Mouse (Mus musculus) myocyte (in vitro differentiated cells): Measurements from ENCODE around the gene Hist2h4. TPM values are rescaled to one million over a fixed set of nuclear protein-coding genes. Genes with fewer than 3 reads are reported as not detected.
A peak's percentile ranks its signal among the peaks of the same experiment; 100 is the strongest.
"Not testable (repeated sequence)": the region's sequence is repeated elsewhere in the genome, so short reads cannot be mapped to it uniquely, and the experiment has no call there.

Experiments used
- H3K27me3 ChIP-seq: one replicate; pipeline ENCODE4 v1.6.1; 2011; ENCODE audit not compliant: control insufficient read depth, insufficient read depth, insufficient read length
- H3K36me3 ChIP-seq: one replicate; pipeline ENCODE4 v1.6.1; 2011; ENCODE audit not compliant: control insufficient read depth, insufficient read depth
- H3K4me2 ChIP-seq: one replicate; pipeline ENCODE4 v1.6.1; 2011; ENCODE audit warnings: low read depth, control low read depth
- H3K4me3 ChIP-seq: one replicate; pipeline ENCODE4 v1.5.1; 2011; ENCODE audit warnings: mild to moderate bottlenecking, control low read depth, moderate library complexity
- H3K79me2 ChIP-seq: one replicate; pipeline ENCODE4 v1.6.1; 2011; ENCODE audit not compliant: control insufficient read depth, insufficient read depth
- H3ac ChIP-seq: one replicate; pipeline ENCODE4 v1.6.1; 2011; ENCODE audit not compliant: control insufficient read depth, insufficient read length
- CEBPB ChIP-seq: IDR thresholded peaks from 2 replicates; pipeline ENCODE4 v1.6.1; 2011; ENCODE audit warnings: mild to moderate bottlenecking, moderate library complexity; ENCODE audit not compliant: poor library complexity, insufficient read depth, severe bottlenecking
- E2F4 ChIP-seq: IDR thresholded peaks from one replicate; pipeline ENCODE4 v1.6.1; 2011; ENCODE audit warnings: mild to moderate bottlenecking, control low read depth, moderate library complexity; ENCODE audit not compliant: insufficient read depth
- MAX ChIP-seq: IDR thresholded peaks from one replicate; pipeline ENCODE4 v1.6.1; 2011; ENCODE audit warnings: low read depth, mild to moderate bottlenecking, control low read depth
- MYOD1 ChIP-seq, 3 experiments: IDR thresholded peaks; one replicate each; pipeline ENCODE4 v1.6.1; 2011; ENCODE audit warnings: control low read depth in 2 of 3, low read depth in 2 of 3, mild to moderate bottlenecking in 2 of 3, moderate library complexity in 1 of 3; ENCODE audit not compliant: insufficient read length in 2 of 3, control insufficient read depth in 1 of 3
- MYOG ChIP-seq, 3 experiments: IDR thresholded peaks; one replicate each; pipeline ENCODE4 v1.6.1; 2011; ENCODE audit warnings: control low read depth in 2 of 3, low read depth in 2 of 3, mild to moderate bottlenecking in 2 of 3; ENCODE audit not compliant: insufficient read length in 2 of 3, control insufficient read depth in 1 of 3, insufficient read depth in 1 of 3
- POLR2A ChIP-seq: IDR thresholded peaks from one replicate; pipeline ENCODE4 v1.6.1; 2011; ENCODE audit warnings: low read depth, mild to moderate bottlenecking, control low read depth, moderate library complexity; ENCODE audit not compliant: insufficient read length
- POLR2AphosphoS2 ChIP-seq: IDR thresholded peaks from one replicate; pipeline ENCODE4 v1.6.1; 2011; ENCODE audit warnings: low read depth, control low read depth; ENCODE audit not compliant: insufficient read length
- REST ChIP-seq: IDR thresholded peaks from one replicate; pipeline ENCODE4 v1.6.1; 2011; ENCODE audit warnings: mild to moderate bottlenecking, control low read depth, moderate library complexity; ENCODE audit not compliant: insufficient read depth, insufficient read length
- SRF ChIP-seq: IDR thresholded peaks from one replicate; pipeline ENCODE4 v1.6.1; 2011; ENCODE audit warnings: low read depth; ENCODE audit not compliant: control insufficient read depth, insufficient read length
- TCF12 ChIP-seq: IDR thresholded peaks from one replicate; pipeline ENCODE4 v1.6.1; 2011; ENCODE audit warnings: mild to moderate bottlenecking, control low read depth; ENCODE audit not compliant: poor library complexity, insufficient read depth, severe bottlenecking
- TCF3 ChIP-seq: IDR thresholded peaks from one replicate; pipeline ENCODE4 v1.6.1; 2011; ENCODE audit warnings: low read depth, control low read depth; ENCODE audit not compliant: insufficient read length
- USF1 ChIP-seq: IDR thresholded peaks from one replicate; pipeline ENCODE4 v1.6.1; 2011; ENCODE audit warnings: low read depth, mild to moderate bottlenecking, control low read depth, moderate library complexity
- polyA plus RNA-seq: library from polyadenylated mRNA; unstranded; fragments of >200 nt; fragmentation: generic; extraction: Trizol; gene quantifications from one replicate; pipeline ENCODE4 v1.2.1, GENCODE M21; 2012; ENCODE audit warnings: missing spikeins

Hist2h4 gene
- polyA plus RNA-seq, 1 experiment: 1.1 TPM

GRCm38 (mm10) chr3:96273591-96274465, 10.7 kb upstream of the Hist2h4 start:
- Histone ChIP-seq H3K27me3 (no peaks in the 10 kb centered on the region), H3K79me2 (no peaks in the 10 kb centered on the region), H3K4me2 (peak overlapping the region; percentile 93), H3ac (no peak overlapping the region), H3K36me3 (no peaks in the 10 kb centered on the region), H3K4me3 (peak overlapping the region; percentile 50)
- no peak for TF ChIP-seq TCF12
- TF ChIP-seq MYOD1 (IDR thresholded peaks at IDR 0.05; ENCODE audit: control insufficient read depth in 1 of 3, insufficient read length in 2 of 3, low read depth in 2 of 3): no peak
- TF ChIP-seq SRF: no peak
- peak; percentile 68 for TF ChIP-seq POLR2A
- TF ChIP-seq POLR2AphosphoS2: peak; percentile 89

DNA sequence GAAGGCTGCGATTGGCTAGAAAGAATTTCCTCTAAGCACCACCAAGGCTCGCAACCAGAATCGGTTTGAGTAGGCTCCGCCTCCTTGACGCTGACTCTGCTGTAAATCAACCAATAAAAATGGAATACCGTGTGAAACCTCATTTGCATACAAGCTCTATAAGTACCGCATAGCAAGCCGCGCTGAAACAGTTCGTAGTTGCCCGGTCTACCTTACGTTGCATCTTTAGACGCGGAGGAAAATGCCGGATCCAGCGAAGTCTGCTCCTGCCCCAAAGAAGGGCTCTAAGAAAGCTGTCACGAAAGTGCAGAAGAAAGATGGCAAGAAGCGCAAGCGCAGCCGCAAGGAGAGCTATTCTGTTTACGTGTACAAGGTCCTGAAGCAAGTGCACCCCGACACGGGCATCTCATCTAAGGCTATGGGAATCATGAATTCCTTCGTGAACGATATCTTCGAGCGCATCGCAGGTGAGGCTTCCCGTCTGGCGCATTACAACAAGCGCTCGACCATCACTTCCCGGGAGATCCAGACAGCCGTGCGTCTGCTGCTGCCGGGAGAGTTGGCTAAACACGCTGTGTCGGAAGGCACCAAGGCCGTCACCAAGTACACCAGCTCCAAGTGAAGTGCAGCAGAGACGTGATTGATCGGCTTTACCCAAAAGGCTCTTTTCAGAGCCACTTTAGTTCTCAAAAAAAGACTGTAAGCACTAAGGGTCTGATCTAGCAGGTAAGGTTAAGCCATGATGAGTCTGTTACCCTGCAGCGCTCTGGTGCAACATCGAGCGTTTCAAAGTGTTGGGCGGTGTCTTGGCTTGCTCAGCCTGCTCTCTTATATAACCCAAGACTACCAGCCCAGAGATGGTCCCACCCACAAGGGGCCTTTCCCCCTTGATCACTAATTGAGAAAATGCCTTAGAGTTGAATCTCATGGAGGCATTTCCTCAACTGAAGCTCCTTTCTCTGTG, 6.7 kb upstream of the Hist2h4 start, which contains the start of gene Hist2h2bb:
TSS of gene Hist2h2bb (plus strand) at position 242 of the 964 bp plus-strand sequence.
- Histone ChIP-seq H3K36me3 (no peaks in the 10 kb centered on the region), H3K27me3 (no peaks in the 10 kb centered on the region), H3K4me3 (peak within 1 kb of the TSS; percentile 46), H3K79me2 (no peaks in the 10 kb centered on the region), H3K4me2 (peak within 1 kb of the TSS; percentile 82), H3ac (peak within 1 kb of the TSS; percentile 46)
- TF ChIP-seq POLR2A (peak; percentile 89), POLR2AphosphoS2 (peak; percentile 99), CEBPB (0 out of 2 replicates have a peak, but pooled peaks have one; percentile 2), USF1 (no peak)

- not testable (repeated sequence) for H3K27me3 ChIP-seq, H3K79me2 ChIP-seq
- H3K4me3 ChIP-seq: peak overlapping the region; percentile 46
Observed at GRCm38 (mm10) chr3:96268776-96269378, 5.8 kb upstream of the Hist2h4 start.

DNA sequence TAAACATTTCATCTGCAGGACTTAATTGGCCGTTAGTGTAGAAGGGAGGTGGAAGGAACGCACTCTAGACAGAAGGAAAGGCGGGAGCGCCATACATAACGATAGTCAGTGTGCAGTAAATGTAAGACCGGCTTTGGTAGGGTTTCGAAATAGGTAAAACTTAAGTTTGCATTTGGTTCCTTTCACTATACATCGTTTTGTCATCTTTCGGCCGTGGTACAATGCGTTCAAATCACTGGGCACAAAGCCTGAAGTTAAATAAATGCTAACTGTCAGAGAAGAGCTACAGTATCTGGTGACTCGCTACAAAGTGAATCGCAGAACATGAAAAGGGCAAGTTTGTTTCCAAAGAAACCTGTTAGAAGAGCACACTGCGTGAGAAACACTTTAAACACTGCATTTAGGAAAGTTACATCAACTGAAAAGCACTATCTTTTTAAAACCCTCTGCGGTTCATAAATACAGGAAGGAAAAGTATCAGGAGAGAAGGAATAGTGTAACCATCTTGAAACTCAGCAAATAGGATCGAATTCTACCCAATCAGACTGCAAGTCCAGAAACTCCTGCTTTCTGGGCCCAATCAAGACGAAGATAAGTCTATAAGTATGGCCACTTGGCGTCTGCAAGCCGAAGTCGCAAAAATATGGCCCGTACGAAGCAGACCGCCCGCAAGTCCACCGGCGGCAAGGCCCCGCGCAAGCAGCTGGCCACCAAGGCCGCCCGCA, 5.1 kb upstream of the Hist2h4 start, which contains the start of gene Hist2h3b:
TSS of gene Hist2h3b (plus strand) at position 604 of the 725 bp plus-strand sequence.
- Histone ChIP-seq H3K79me2 (no peaks in the 10 kb centered on the region), H3K4me2 (peak within 1 kb of the TSS; percentile 82), H3K27me3 (no peaks in the 10 kb centered on the region), H3K4me3 (peak within 1 kb of the TSS; percentile 46), H3K36me3 (no peaks in the 10 kb centered on the region), H3ac (peak within 1 kb of the TSS; percentile 46)
- TF ChIP-seq MAX (no peak), TCF12 (no peak), E2F4 (no peak), USF1 (no peak), TCF3 (no peak), MYOD1 (IDR thresholded peaks at IDR 0.05; ENCODE audit: control insufficient read depth in 1 of 3, insufficient read length in 2 of 3, low read depth in 2 of 3) (no peak), REST (no peak), POLR2AphosphoS2 (peak; percentile 92), SRF (no peak), MYOG (IDR thresholded peaks at IDR 0.05; ENCODE audit: control insufficient read depth in 1 of 3, insufficient read depth in 1 of 3, insufficient read length in 2 of 3, low read depth in 2 of 3) (no peak), POLR2A (peak; percentile 85), CEBPB (0 out of 2 replicates have a peak, but pooled peaks have one; percentile 40)

More at GRCm38 (mm10) chr3:96268776-96269378, 5.8 kb upstream of the Hist2h4 start:
- TF ChIP-seq POLR2A: peak; percentile 84
- TF ChIP-seq POLR2AphosphoS2: peak; percentile 90
- Histone ChIP-seq H3K4me2 (peak overlapping the region; percentile 82), H3ac (peak overlapping the region; percentile 46)
- not testable (repeated sequence) for H3K36me3 ChIP-seq
